Mouse (Mus musculus): ENCODE data around the gene Gorasp2.

- no peak for TF ChIP-seq POLR2A (IDR thresholded peaks at IDR 0.05; ENCODE audit: borderline replicate concordance, control insufficient read depth, low read depth, low read length)
- no peak for TF ChIP-seq CTCF (IDR thresholded peaks at IDR 0.05; ENCODE audit: control insufficient read depth, insufficient read depth, low read length)
Observed at GRCm38 (mm10) chr2:70629339-70629761, 32.0 kb upstream of the Gorasp2 start.

Data from bone marrow, adult 2 months (tissue).